Mouse (Mus musculus): ENCODE measurements around the gene Ankrd34a. TPM values are rescaled to one million over a fixed set of nuclear protein-coding genes. Genes with fewer than 3 reads are reported as not detected.

The Ankrd34a gene
- polyA plus RNA-seq, 1 experiment from 2014 or later, result 1.9 TPM

- ATAC-seq (replicated peaks; ENCODE audit: low FRiP score) (no peak), DNase-seq (ENCODE audit: low spot score) (peak; percentile 57)
- Histone ChIP-seq H3K27ac (ENCODE audit: low read depth, low read length) (no peak overlapping the region), H3K9me3 (ENCODE audit: control insufficient read depth, low read length) (no peaks in the 10 kb centered on the region), H3K4me2 (ENCODE audit: low read depth, low read length, severe bottlenecking) (peak overlapping the region; percentile 91), H3K4me1 (replicated peaks; ENCODE audit: control insufficient read depth, insufficient read depth, low read length) (peaks cover 25% of the 10 kb centered on the region), H3K9ac (ENCODE audit: low read length) (peak overlapping the region; percentile 67), H3K36me3 (ENCODE audit: control insufficient read depth, insufficient read depth, low read length) (no peaks in the 10 kb centered on the region), H3K27me3 (ENCODE audit: control insufficient read depth, insufficient read depth, low read length) (peaks cover 21% of the 10 kb centered on the region), H3K4me3 (ENCODE audit: low read depth, low read length) (peak overlapping the region; percentile 35)
- 3% methylated on average over 10 of the region's 12 CpGs for WGBS
Measured at GRCm38 (mm10) chr3:96596855-96597254, 419 bp downstream of the Ankrd34a start.

- peaks cover 27% of the 10 kb centered on the region for H3K4me1 ChIP-seq (replicated peaks; ENCODE audit: control insufficient read depth, insufficient read depth, low read length)
- peak overlapping the region; percentile 91 for H3K4me2 ChIP-seq (ENCODE audit: low read depth, low read length, severe bottlenecking)
- H3K27ac ChIP-seq (ENCODE audit: low read depth, low read length), result no peak overlapping the region
- H3K9ac ChIP-seq (ENCODE audit: low read length), result peak overlapping the region; percentile 67
- no peaks in the 10 kb centered on the region for H3K36me3 ChIP-seq (ENCODE audit: control insufficient read depth, insufficient read depth, low read length)
- H3K27me3 ChIP-seq (ENCODE audit: control insufficient read depth, insufficient read depth, low read length), result peaks cover 21% of the 10 kb centered on the region
- H3K4me3 ChIP-seq (ENCODE audit: low read depth, low read length), result peak overlapping the region; percentile 35
- DNase-seq (ENCODE audit: low spot score) (peak; percentile 72), ATAC-seq (replicated peaks; ENCODE audit: low FRiP score) (no peak)
- no peaks in the 10 kb centered on the region for H3K9me3 ChIP-seq (ENCODE audit: control insufficient read depth, low read length)
- WGBS, result under 1% methylated on average over 40 of the region's 40 CpGs
Measured at GRCm38 (mm10) chr3:96597435-96597891, 1.0 kb downstream of the Ankrd34a start.

GRCm38 (mm10) chr3:96598156-96599068 lies 2.0 kb downstream of the Ankrd34a start:
- Histone ChIP-seq H3K36me3 (ENCODE audit: control insufficient read depth, insufficient read depth, low read length) (no peaks in the 10 kb centered on the region), H3K9ac (ENCODE audit: low read length) (peak overlapping the region; percentile 67), H3K27me3 (ENCODE audit: control insufficient read depth, insufficient read depth, low read length) (peaks cover 21% of the 10 kb centered on the region), H3K9me3 (ENCODE audit: control insufficient read depth, low read length) (no peaks in the 10 kb centered on the region), H3K4me2 (ENCODE audit: low read depth, low read length, severe bottlenecking) (peak overlapping the region; percentile 91), H3K4me3 (ENCODE audit: low read depth, low read length) (peak overlapping the region; percentile 35), H3K27ac (ENCODE audit: low read depth, low read length) (no peak overlapping the region), H3K4me1 (replicated peaks; ENCODE audit: control insufficient read depth, insufficient read depth, low read length) (peaks cover 29% of the 10 kb centered on the region)
- WGBS, result 2% methylated on average over 54 of the region's 54 CpGs
- DNase-seq (ENCODE audit: low spot score) (peak; percentile 85), ATAC-seq (replicated peaks; ENCODE audit: low FRiP score) (peak; percentile 28)

GRCm38 (mm10) chr3:96599069-96599393 lies 2.6 kb downstream of the Ankrd34a start:
- peak overlapping the region; percentile 35; the same call in 1 of the 2 replicates for H3K4me3 ChIP-seq (ENCODE audit: low read depth, low read length)
- peak overlapping the region; percentile 91 for H3K4me2 ChIP-seq (ENCODE audit: low read depth, low read length, severe bottlenecking)
- ATAC-seq (replicated peaks; ENCODE audit: low FRiP score), result no peak
- H3K27ac ChIP-seq (ENCODE audit: low read depth, low read length), result no peak overlapping the region
- 44% methylated on average over 8 of the region's 8 CpGs for WGBS
- no peak for DNase-seq (ENCODE audit: low spot score)
- H3K36me3 ChIP-seq (ENCODE audit: control insufficient read depth, insufficient read depth, low read length), result no peaks in the 10 kb centered on the region
- H3K9ac ChIP-seq (ENCODE audit: low read length), result no peak overlapping the region; the same call in 1 of the 2 replicates
- H3K4me1 ChIP-seq (replicated peaks; ENCODE audit: control insufficient read depth, insufficient read depth, low read length), result peaks cover 29% of the 10 kb centered on the region
- no peaks in the 10 kb centered on the region for H3K9me3 ChIP-seq (ENCODE audit: control insufficient read depth, low read length)
- peaks cover 21% of the 10 kb centered on the region for H3K27me3 ChIP-seq (ENCODE audit: control insufficient read depth, insufficient read depth, low read length)

GRCm38 (mm10) chr3:96599411-96599810 lies 3.0 kb downstream of the Ankrd34a start:
- no peak overlapping the region for H3K4me2 ChIP-seq (ENCODE audit: low read depth, low read length, severe bottlenecking)

GRCm38 (mm10) chr3:96600639-96601250 lies 4.3 kb downstream of the Ankrd34a start, which contains the start of gene Lix1l:
Gene Lix1l (plus strand): TSS chr3:96601149.
- H3K36me3 ChIP-seq (ENCODE audit: control insufficient read depth, insufficient read depth, low read length), result no peaks in the 10 kb centered on the region
- H3K9me3 ChIP-seq (ENCODE audit: control insufficient read depth, low read length), result no peaks in the 10 kb centered on the region
- peaks cover 26% of the 10 kb centered on the region for H3K4me1 ChIP-seq (replicated peaks; ENCODE audit: control insufficient read depth, insufficient read depth, low read length)
- 2% methylated on average over 27 of the region's 27 CpGs for WGBS
- H3K4me2 ChIP-seq (ENCODE audit: low read depth, low read length, severe bottlenecking), result peak within 1 kb of the TSS; percentile 69
- H3K9ac ChIP-seq (ENCODE audit: low read length), result peak within 1 kb of the TSS; percentile 77
- H3K4me3 ChIP-seq (ENCODE audit: low read depth, low read length), result peak within 1 kb of the TSS; percentile 88
- DNase-seq (ENCODE audit: low spot score) (peak; percentile 97), ATAC-seq (replicated peaks; ENCODE audit: low FRiP score) (peak; percentile 93)
- peak within 1 kb of the TSS; percentile 78 for H3K27ac ChIP-seq (ENCODE audit: low read depth, low read length)
- H3K27me3 ChIP-seq (ENCODE audit: control insufficient read depth, insufficient read depth, low read length), result peaks cover 16% of the 10 kb centered on the region

More at GRCm38 (mm10) chr3:96599411-96599810, 3.0 kb downstream of the Ankrd34a start:
- Histone ChIP-seq H3K9me3 (ENCODE audit: control insufficient read depth, low read length) (no peaks in the 10 kb centered on the region), H3K4me1 (replicated peaks; ENCODE audit: control insufficient read depth, insufficient read depth, low read length) (peaks cover 29% of the 10 kb centered on the region), H3K27ac (ENCODE audit: low read depth, low read length) (no peak overlapping the region), H3K4me3 (ENCODE audit: low read depth, low read length) (no peak overlapping the region), H3K36me3 (ENCODE audit: control insufficient read depth, insufficient read depth, low read length) (no peaks in the 10 kb centered on the region), H3K9ac (ENCODE audit: low read length) (no peak overlapping the region), H3K27me3 (ENCODE audit: control insufficient read depth, insufficient read depth, low read length) (peaks cover 21% of the 10 kb centered on the region)
- ATAC-seq (replicated peaks; ENCODE audit: low FRiP score) (no peak), DNase-seq (ENCODE audit: low spot score) (no peak)
- whole genome bisulfite sequencing, result 49% methylated on average over 3 of the region's 3 CpGs

- Histone ChIP-seq H3K27ac (ENCODE audit: low read depth, low read length) (peak overlapping the region; percentile 78), H3K36me3 (ENCODE audit: control insufficient read depth, insufficient read depth, low read length) (no peaks in the 10 kb centered on the region), H3K4me1 (replicated peaks; ENCODE audit: control insufficient read depth, insufficient read depth, low read length) (peaks cover 21% of the 10 kb centered on the region), H3K9me3 (ENCODE audit: control insufficient read depth, low read length) (no peaks in the 10 kb centered on the region), H3K4me2 (ENCODE audit: low read depth, low read length, severe bottlenecking) (peak overlapping the region; percentile 69), H3K4me3 (ENCODE audit: low read depth, low read length) (peak overlapping the region; percentile 88), H3K9ac (ENCODE audit: low read length) (peak overlapping the region; percentile 77), H3K27me3 (ENCODE audit: control insufficient read depth, insufficient read depth, low read length) (peaks cover 10% of the 10 kb centered on the region)
- under 1% methylated on average over 26 of the region's 40 CpGs for WGBS
- DNase-seq (ENCODE audit: low spot score) (peak; percentile 80), ATAC-seq (replicated peaks; ENCODE audit: low FRiP score) (peak; percentile 71)
Measured at GRCm38 (mm10) chr3:96601251-96601787, 4.9 kb downstream of the Ankrd34a start.

- peaks cover 13% of the 10 kb centered on the region for H3K4me1 ChIP-seq (replicated peaks; ENCODE audit: control insufficient read depth, insufficient read depth, low read length)
- no peaks in the 10 kb centered on the region for H3K9me3 ChIP-seq (ENCODE audit: control insufficient read depth, low read length)
- 25% methylated on average over 10 of the region's 10 CpGs for WGBS
- 0 out of 2 replicates have a peak overlapping the region, but pooled peaks have one; percentile 78 for H3K27ac ChIP-seq (ENCODE audit: low read depth, low read length)
- DNase-seq (ENCODE audit: low spot score) (peak; percentile 54), ATAC-seq (replicated peaks; ENCODE audit: low FRiP score) (no peak)
- peaks cover 9% of the 10 kb centered on the region for H3K27me3 ChIP-seq (ENCODE audit: control insufficient read depth, insufficient read depth, low read length)
- no peaks in the 10 kb centered on the region for H3K36me3 ChIP-seq (ENCODE audit: control insufficient read depth, insufficient read depth, low read length)
- H3K9ac ChIP-seq (ENCODE audit: low read length), result peak overlapping the region; percentile 77
- H3K4me3 ChIP-seq (ENCODE audit: low read depth, low read length), result peak overlapping the region; percentile 88
- H3K4me2 ChIP-seq (ENCODE audit: low read depth, low read length, severe bottlenecking), result peak overlapping the region; percentile 69
Measured at GRCm38 (mm10) chr3:96601941-96602703, 5.7 kb downstream of the Ankrd34a start.
